Mouse (Mus musculus) neutrophil, adult 59 days (primary cell): ENCODE measurements around the gene Nipsnap2. TPM values are rescaled to one million over a fixed set of nuclear protein-coding genes. Genes with fewer than 3 reads are reported as not detected.

Source experiments
- total RNA-seq, 2 experiments: library from RNA; stranded (reverse); gene quantifications; 1 replicate in 1 of 2; 2 replicates in 1 of 2; pipeline ENCODE4 v1.2.4; 2023

The Nipsnap2 gene
- total RNA-seq = 10 to 100 TPM; 34.8 to 39.0 TPM

DNA sequence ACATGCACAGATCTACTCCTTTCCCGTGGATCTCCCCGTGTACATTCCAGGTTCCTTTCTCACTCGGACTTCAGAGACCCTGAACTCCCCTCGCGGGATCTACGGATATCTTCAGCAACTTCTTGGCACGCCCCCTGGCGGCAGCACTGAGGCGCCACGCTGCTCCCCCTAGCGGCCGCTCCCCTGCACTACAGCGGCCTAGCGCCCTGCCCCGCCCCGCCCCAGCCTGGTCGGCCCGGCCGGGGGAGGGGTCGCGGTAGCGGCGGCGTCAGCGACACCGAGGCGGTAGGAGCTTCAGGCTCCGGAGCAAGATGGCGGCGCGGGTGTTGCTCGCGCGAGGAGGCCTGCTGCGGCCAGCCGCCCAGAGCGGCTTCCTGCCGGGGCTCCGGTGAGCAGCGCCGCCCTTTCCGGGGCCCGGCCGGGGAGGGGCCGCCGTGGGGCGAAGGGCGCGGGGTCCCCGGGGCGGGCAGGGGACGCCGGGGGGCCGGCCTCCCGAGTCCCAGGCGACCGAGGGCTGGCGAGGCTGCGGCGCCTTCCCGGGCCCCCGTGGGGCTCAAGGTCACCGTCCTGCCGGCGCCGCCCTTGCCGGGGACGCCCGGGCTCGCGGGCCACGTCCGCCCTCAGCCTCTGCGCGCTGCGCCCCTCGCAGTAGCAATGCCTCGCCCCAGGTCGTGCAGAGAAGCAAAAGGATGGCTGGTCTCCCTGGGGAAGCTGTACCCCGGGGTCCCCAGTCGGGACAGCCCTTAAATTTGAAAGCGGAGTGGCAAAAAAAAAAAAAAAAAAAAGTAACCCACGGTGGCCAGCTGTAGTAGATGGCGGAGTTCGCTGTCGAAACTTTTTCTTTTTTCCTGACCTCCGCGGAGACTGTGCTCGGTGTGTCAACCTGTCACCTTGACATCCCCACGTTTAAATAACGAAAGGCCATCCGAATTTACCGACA is at the start of gene Nipsnap2:
TSS of gene Nipsnap2 (plus strand) at position 230 of the 940 bp plus-strand sequence.

DNA sequence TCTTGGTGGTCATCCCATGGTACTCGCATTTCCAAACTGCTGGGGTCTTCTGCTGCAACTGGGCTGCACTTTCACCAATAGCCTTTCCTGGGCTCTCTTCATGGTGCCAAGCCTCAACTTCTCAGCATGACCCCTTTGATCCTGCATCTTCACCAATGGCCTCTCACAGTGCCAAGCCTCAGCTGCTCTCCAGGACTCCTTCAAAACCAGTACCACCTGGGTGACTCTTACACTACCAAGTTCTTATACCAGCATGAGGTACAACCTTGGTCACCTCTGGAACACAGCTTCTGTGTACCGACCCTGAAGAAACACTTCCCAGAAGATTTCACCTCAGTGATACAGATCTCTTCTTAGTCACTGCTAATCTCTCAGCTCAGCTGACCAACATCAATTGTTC is 16.5 kb upstream of the Nipsnap2 start, which contains the start of gene Sept14:
TSS of gene Sept14 (minus strand) at position 101 of the 400 bp plus-strand sequence.

DNA sequence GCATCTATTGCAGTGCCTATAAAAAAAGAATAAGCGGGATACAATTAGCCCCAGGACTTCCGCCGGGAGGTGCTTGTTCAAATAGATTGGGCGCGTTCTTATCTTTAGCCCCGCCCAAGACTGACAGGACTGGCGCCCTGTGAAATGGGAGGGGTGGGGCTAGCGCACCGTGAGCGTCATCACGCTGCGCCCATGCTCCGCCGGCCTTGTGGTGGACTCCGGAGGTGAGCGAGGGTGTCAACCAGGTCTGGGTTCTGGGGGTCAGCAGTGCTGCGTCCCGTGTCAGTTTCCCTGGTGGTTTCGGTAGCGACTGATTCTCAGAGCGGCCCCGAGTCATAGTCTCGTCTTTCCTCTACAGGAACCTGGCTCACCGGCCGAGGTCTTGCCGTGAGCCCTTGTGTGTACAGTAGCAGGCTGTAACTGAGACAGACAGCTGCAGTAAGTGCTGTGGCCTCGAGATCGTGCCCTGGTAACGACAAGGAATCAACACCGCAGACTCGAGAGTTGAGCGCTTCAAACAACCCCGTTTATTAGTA is 9.5 kb upstream of the Nipsnap2 start, which contains the start of gene Mrps17:
TSS of gene Mrps17 (plus strand) at position 172 of the 536 bp plus-strand sequence.

DNA sequence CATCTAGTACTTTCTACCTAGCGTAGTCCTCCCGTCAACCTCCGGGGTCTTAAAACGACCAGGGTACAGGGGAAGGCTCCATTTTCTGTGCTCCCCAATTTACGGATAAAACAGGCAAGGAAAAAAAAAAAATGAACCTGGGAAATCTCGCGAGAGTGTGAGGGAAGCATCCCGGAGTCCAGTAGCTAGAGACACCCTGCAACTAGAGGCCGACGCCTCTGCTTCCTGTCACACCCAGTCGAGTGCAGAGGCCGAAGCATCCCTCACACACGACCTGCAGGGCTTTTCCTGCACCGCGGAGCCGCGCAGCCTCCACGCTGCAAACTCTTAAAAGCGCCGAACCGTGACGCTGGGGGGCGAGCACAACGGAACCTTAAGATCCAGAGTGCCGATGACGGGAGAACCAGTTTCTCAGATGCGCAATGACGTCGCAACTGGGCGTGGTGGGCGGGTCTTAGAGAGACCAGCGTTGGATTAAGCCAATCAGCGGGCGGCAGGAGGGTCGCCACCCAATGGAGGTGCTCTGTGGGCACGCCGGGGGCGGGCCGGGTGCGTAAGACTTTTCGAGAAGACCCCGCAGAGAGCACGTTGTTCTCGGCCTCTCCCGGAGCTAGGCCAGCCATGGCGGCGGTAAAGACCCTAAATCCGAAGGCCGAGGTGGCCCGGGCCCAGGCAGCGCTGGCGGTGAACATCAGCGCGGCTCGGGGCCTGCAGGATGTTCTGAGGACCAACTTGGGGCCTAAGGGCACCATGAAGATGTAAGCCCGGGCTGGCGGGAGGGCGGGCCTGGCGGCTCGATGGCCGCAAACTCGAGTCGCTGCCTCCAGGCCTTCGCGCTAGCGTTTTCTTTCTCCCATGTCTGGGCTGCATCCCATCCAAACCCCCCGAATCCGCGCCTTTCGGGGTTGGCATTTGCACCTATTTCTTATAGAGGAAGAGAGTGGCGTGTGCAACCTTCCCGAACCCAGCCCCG is 62.2 kb downstream of the Nipsnap2 start, which contains the start of gene Psph:
TSS of gene Psph (minus strand) at position 632 of the 973 bp plus-strand sequence.

Other genes starting within 250 kb of the Nipsnap2 start
- gene Sfswap, start 223.8 kb upstream of the Nipsnap2 start, total RNA-seq = 10 to 100 TPM; 77.5 to 94.1 TPM
- gene Mmp17, start 140.9 kb upstream of the Nipsnap2 start, total RNA-seq = under 1 TPM; 0.37 to 0.93 TPM
- 1 to 10 TPM in 1 of 2 experiments, under 1 TPM in 1; 0.95 to 1.0 TPM for gene Zfp11, start 55.0 kb upstream of the Nipsnap2 start, total RNA-seq
- not detected for gene Sept14, start 16.6 kb upstream of the Nipsnap2 start, total RNA-seq
- 10 to 100 TPM; 41.4 to 44.2 TPM for gene Mrps17, start 9.6 kb upstream of the Nipsnap2 start, total RNA-seq
- gene Psph, start 62.4 kb downstream of the Nipsnap2 start, total RNA-seq = 1 to 10 TPM; 6.9 to 7.5 TPM
- gene Sumf2, start 121.9 kb downstream of the Nipsnap2 start, total RNA-seq = 1 to 10 TPM; 6.0 to 8.9 TPM
- gene Chchd2, start 162.4 kb downstream of the Nipsnap2 start, total RNA-seq = 100 to 1,000 TPM; 132 to 134 TPM
- gene Zbed5, start 170.7 kb downstream of the Nipsnap2 start, total RNA-seq = under 1 TPM; 0.18 to 0.56 TPM
- under 1 TPM; 0.24 to 0.62 TPM for gene Phkg1, start 173.5 kb downstream of the Nipsnap2 start, total RNA-seq
- gene Nupr1l, start 183.5 kb downstream of the Nipsnap2 start, total RNA-seq = 1 to 10 TPM in 1 of 2 experiments, under 1 TPM in 1; 0.18 to 3.2 TPM
- gene Vkorc1l1, start 216.9 kb downstream of the Nipsnap2 start, total RNA-seq = 10 to 100 TPM; 16.8 to 18.7 TPM